Comparison of ENCODE assay signal across 7 mouse cellular contexts in the genomic region with DNA sequence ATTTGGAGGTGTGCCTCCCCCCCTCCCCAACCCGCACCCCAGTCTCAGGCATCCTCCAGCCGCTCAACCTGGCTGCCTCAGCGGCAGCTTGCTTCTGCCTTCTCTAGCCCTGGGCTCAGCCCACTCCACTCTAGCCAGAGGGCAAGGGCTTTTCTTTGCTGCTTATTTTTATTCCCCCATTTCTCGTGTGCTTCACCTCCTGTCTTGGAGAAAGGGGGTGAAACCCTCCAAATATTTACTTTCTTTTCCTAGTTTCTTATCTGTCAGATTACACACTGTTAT. TPM values are rescaled to one million over a fixed set of nuclear protein-coding genes. Genes with fewer than 3 reads are reported as not detected.
DNase-seq lines count a peak whose midpoint lies in the region; ATAC-seq and TF ChIP-seq lines count a peak whose summit lies in the region.

No protein-coding gene starts in this region.

- 1% methylated on average over 4 of the region's 4 CpGs for WGBS in lung, postnatal 0 days
- 0% methylated on average over 4 of the region's 4 CpGs for WGBS in forebrain, embryonic 13.5 days
- 11% methylated on average over 4 of the region's 4 CpGs for WGBS in liver, embryonic 12.5 days (ENCODE audit: insufficient replicate concordance)
- 3% methylated on average over 4 of the region's 4 CpGs for WGBS in stomach, embryonic 16.5 days

- H3K4me1 ChIP-seq in lung, postnatal 0 days (ENCODE audit: insufficient read depth, low read depth, low read length): peaks cover 3% of the 10 kb centered on the region; the same call in 1 of the 2 replicates
- peaks cover 22% of the 10 kb centered on the region for H3K4me1 ChIP-seq in forebrain, embryonic 13.5 days
- H3K4me1 ChIP-seq in liver, embryonic 12.5 days: peaks cover 29% of the 10 kb centered on the region
- peaks cover 4% of the 10 kb centered on the region for H3K4me1 ChIP-seq in stomach, embryonic 16.5 days (ENCODE audit: control insufficient read depth, insufficient read depth, low read length)

- peak overlapping the region; percentile 26 for H3K9ac ChIP-seq in lung, postnatal 0 days (replicated peaks; ENCODE audit: low read depth)
- H3K9ac ChIP-seq in forebrain, embryonic 13.5 days: peak overlapping the region; percentile 70
- H3K9ac ChIP-seq in liver, embryonic 12.5 days: peak overlapping the region; percentile 68
- H3K9ac ChIP-seq in stomach, embryonic 16.5 days (ENCODE audit: low read length): peak overlapping the region; percentile 65

- H3K4me2 ChIP-seq in lung, postnatal 0 days (replicated peaks; ENCODE audit: low read depth, low read length): peak overlapping the region; percentile 67
- H3K4me2 ChIP-seq in forebrain, embryonic 13.5 days: peak overlapping the region; percentile 88
- peak overlapping the region; percentile 92 for H3K4me2 ChIP-seq in liver, embryonic 12.5 days
- H3K4me2 ChIP-seq in stomach, embryonic 16.5 days (ENCODE audit: low read depth, low read length): peak overlapping the region; percentile 87

- ATAC-seq in lung, postnatal 0 days: peak; percentile 56
- peak; percentile 76 for ATAC-seq in forebrain, embryonic 13.5 days
- peak; percentile 63 for ATAC-seq in liver, embryonic 12.5 days
- ATAC-seq in stomach, embryonic 16.5 days (ENCODE audit: insufficient read depth, low FRiP score): peak; percentile 50; the same call in 1 of the 2 replicates

- no peak overlapping the region for H3K27ac ChIP-seq in lung, postnatal 0 days (ENCODE audit: low read length)
- H3K27ac ChIP-seq in forebrain, embryonic 13.5 days: no peak overlapping the region
- no peak overlapping the region for H3K27ac ChIP-seq in liver, embryonic 12.5 days
- no peak overlapping the region for H3K27ac ChIP-seq in stomach, embryonic 16.5 days (ENCODE audit: low read length)

- H3K27me3 ChIP-seq in lung, postnatal 0 days (replicated peaks; ENCODE audit: insufficient read depth, low read length): no peaks in the 10 kb centered on the region
- peaks cover 11% of the 10 kb centered on the region for H3K27me3 ChIP-seq in forebrain, embryonic 13.5 days
- peaks cover 11% of the 10 kb centered on the region; the same call in 1 of the 2 replicates for H3K27me3 ChIP-seq in liver, embryonic 12.5 days (replicated peaks)
- no peaks in the 10 kb centered on the region for H3K27me3 ChIP-seq in stomach, embryonic 16.5 days (ENCODE audit: control insufficient read depth, insufficient read depth, low read length)

- H3K9me3 ChIP-seq in lung, postnatal 0 days (ENCODE audit: low read length): no peaks in the 10 kb centered on the region
- H3K9me3 ChIP-seq in forebrain, embryonic 13.5 days (replicated peaks): no peaks in the 10 kb centered on the region
- H3K9me3 ChIP-seq in liver, embryonic 12.5 days (replicated peaks): no peaks in the 10 kb centered on the region
- no peaks in the 10 kb centered on the region for H3K9me3 ChIP-seq in stomach, embryonic 16.5 days (replicated peaks; ENCODE audit: control insufficient read depth, low read length)

- H3K4me3 ChIP-seq in lung, postnatal 0 days (ENCODE audit: low read depth, low read length): peak overlapping the region; percentile 45
- H3K4me3 ChIP-seq in forebrain, embryonic 13.5 days: peak overlapping the region; percentile 53
- H3K4me3 ChIP-seq in liver, embryonic 12.5 days: peak overlapping the region; percentile 68
- peak overlapping the region; percentile 67 for H3K4me3 ChIP-seq in stomach, embryonic 16.5 days (replicated peaks; ENCODE audit: low read length)

- no peak for TF ChIP-seq CTCF in lung, postnatal 0 days (IDR thresholded peaks at IDR 0.05)

- no peak for TF ChIP-seq EP300 in lung, postnatal 0 days (IDR thresholded peaks at IDR 0.05)

- H3K36me3 ChIP-seq in lung, postnatal 0 days (ENCODE audit: insufficient read depth, low read length): no peaks in the 10 kb centered on the region
- no peaks in the 10 kb centered on the region for H3K36me3 ChIP-seq in forebrain, embryonic 13.5 days (ENCODE audit: poor library complexity, severe bottlenecking)
- no peaks in the 10 kb centered on the region for H3K36me3 ChIP-seq in liver, embryonic 12.5 days
- H3K36me3 ChIP-seq in stomach, embryonic 16.5 days (ENCODE audit: control insufficient read depth, insufficient read depth, low read length): no peaks in the 10 kb centered on the region

- no peak for DNase-seq in lung, postnatal 0 days (ENCODE audit: low spot score)
- DNase-seq in lung, postnatal 36 days: no peak
- DNase-seq in adrenal gland, postnatal 4 days (ENCODE audit: low spot score in 2 of 2): no peak
- no peak for DNase-seq in left cerebral cortex, postnatal 14 days (ENCODE audit: low spot score in 2 of 2)

- intact Hi-C loops in left cerebral cortex, postnatal 14 days (cut with DNase I): no loop called here

RNA-seq across cellular contexts. Expression of a gene that starts 0.4 kb away (rescaled TPM):
- polyA plus RNA-seq in lung, postnatal 0 days (2015; fragmentation: Nextera tagmentation; extraction: Ambion mirVana): 3.1 and 3.6 TPM in 2 replicates
- polyA plus RNA-seq in forebrain, embryonic 13.5 days (2015; fragmentation: Nextera tagmentation; extraction: Ambion mirVana): 0.56 and 0.94 TPM in 2 replicates
- polyA plus RNA-seq in liver, embryonic 12.5 days (2016; fragmentation: Nextera tagmentation; extraction: Ambion mirVana): 0.19 and 0.20 TPM in 2 replicates
- polyA plus RNA-seq in stomach, embryonic 16.5 days (2015; fragmentation: Nextera tagmentation; extraction: Ambion mirVana): 0.20 and 0.44 TPM in 2 replicates
- total RNA-seq in adrenal gland, postnatal 4 days (2021): 1 to 10 TPM; 1.7 to 2.0 TPM
- total RNA-seq in left cerebral cortex, postnatal 14 days (2021): 1 to 10 TPM; 3.2 to 3.3 TPM
